Comparison of ENCODE assay signal across 24 mouse cellular contexts in genomic region chr1:169579572-169579971, GRCm38 (mm10). TPM values are rescaled to one million over a fixed set of nuclear protein-coding genes. Genes with fewer than 3 reads are reported as not detected.
DNase-seq lines count a peak whose midpoint lies in the region; ATAC-seq and TF ChIP-seq lines count a peak whose summit lies in the region.
"Had no signal": no experiment of that assay in that cellular context is flagged by ENCODE, and none has a peak within 500 bp of the region (broad histone marks: within the 10 kb centered on the region; RNA-seq: fewer than 3 reads in every experiment).

No protein-coding gene starts in this region.

- no peak overlapping the region for H3K9ac ChIP-seq in embryonic facial prominence, embryonic 14.5 days (ENCODE audit: low read depth, low read length)
- no peak overlapping the region for H3K9ac ChIP-seq in forebrain, embryonic 12.5 days

- peak; percentile 62 for ATAC-seq in embryonic facial prominence, embryonic 14.5 days (ENCODE audit: low read depth)
- ATAC-seq in forebrain, embryonic 12.5 days (ENCODE audit: low FRiP score), result no peak
- ATAC-seq: activated CD4-positive, CD25-positive, alpha-beta regulatory T cell, adult 4 months; CD4-positive, CD25-positive, alpha-beta regulatory T cell, adult 4 months; Patski had no signal

- intact Hi-C loops in heart, postnatal 10 days (cut with DNase I), result no loop called here

- no peaks in the 10 kb centered on the region for H3K4me1 ChIP-seq in embryonic facial prominence, embryonic 14.5 days (ENCODE audit: control insufficient read depth, insufficient read depth, low read length)
- no peaks in the 10 kb centered on the region for H3K4me1 ChIP-seq in embryonic facial prominence, embryonic 10.5 days
- no peaks in the 10 kb centered on the region for H3K4me1 ChIP-seq in forebrain, embryonic 12.5 days

- H3ac ChIP-seq in C2C12 (ENCODE audit: control insufficient read depth, insufficient read length, low read depth), result no peak overlapping the region

- H3K9me3 ChIP-seq in embryonic facial prominence, embryonic 14.5 days (ENCODE audit: control insufficient read depth, low read length), result no peaks in the 10 kb centered on the region
- H3K9me3 ChIP-seq in embryonic facial prominence, embryonic 10.5 days, result no peaks in the 10 kb centered on the region
- no peaks in the 10 kb centered on the region for H3K9me3 ChIP-seq in forebrain, embryonic 12.5 days
- H3K9me3 ChIP-seq: G1E had no signal

- H3K79me2 ChIP-seq in C2C12 (ENCODE audit: control insufficient read depth, insufficient read depth), result no peaks in the 10 kb centered on the region

- peak; percentile 16 for DNase-seq in embryonic facial prominence, embryonic 14.5 days (ENCODE audit: low spot score)
- no peak for DNase-seq in embryonic facial prominence, embryonic 10.5 days (ENCODE audit: low spot score)
- DNase-seq in 3T3-L1 (ENCODE audit: low read depth, low spot score) (peak; percentile 19), NIH3T3 (ENCODE audit: low read depth) (peak; percentile 26)
- DNase-seq in gastrocnemius, postnatal 25 days, result no peak
- DNase-seq in heart, postnatal 10 days, result no peak
- DNase-seq: adrenal gland, adult 2 months; adrenal gland, adult 8-10 months; adrenal gland, postnatal 10 days; adrenal gland, postnatal 14 days; adrenal gland, postnatal 25 days; adrenal gland, postnatal 36 days; B cell, adult 2 months; cerebellum, adult 11 months; cerebellum, adult 11-12 months; cerebellum, adult 18-20 months; cerebellum, adult 2 months; cerebellum, adult 8-10 months had no signal

- no peak overlapping the region for H3K4me3 ChIP-seq in embryonic facial prominence, embryonic 14.5 days (ENCODE audit: low read depth, low read length)
- H3K4me3 ChIP-seq in embryonic facial prominence, embryonic 10.5 days, result no peak overlapping the region
- no peak overlapping the region for H3K4me3 ChIP-seq in C2C12 (ENCODE audit: insufficient read depth, poor library complexity, severe bottlenecking)
- H3K4me3 ChIP-seq in forebrain, embryonic 12.5 days (replicated peaks), result no peak overlapping the region

- 53% methylated on average over 3 of the region's 3 CpGs for WGBS in embryonic facial prominence, embryonic 14.5 days
- WGBS in embryonic facial prominence, embryonic 10.5 days, result 71% methylated on average over 3 of the region's 3 CpGs
- 83% methylated on average over 3 of the region's 3 CpGs for WGBS in forebrain, embryonic 12.5 days

- H3K36me3 ChIP-seq in embryonic facial prominence, embryonic 14.5 days (ENCODE audit: control insufficient read depth, insufficient read depth, low read length), result no peaks in the 10 kb centered on the region
- H3K36me3 ChIP-seq in embryonic facial prominence, embryonic 10.5 days (replicated peaks), result no peaks in the 10 kb centered on the region
- H3K36me3 ChIP-seq in C2C12 (ENCODE audit: control insufficient read depth, insufficient read depth), result no peaks in the 10 kb centered on the region
- H3K36me3 ChIP-seq in forebrain, embryonic 12.5 days (replicated peaks), result no peaks in the 10 kb centered on the region
- H3K36me3 ChIP-seq: G1E had no signal

- H3K27me3 ChIP-seq in embryonic facial prominence, embryonic 14.5 days (replicated peaks; ENCODE audit: control insufficient read depth, insufficient read depth, low read length), result no peaks in the 10 kb centered on the region
- H3K27me3 ChIP-seq in embryonic facial prominence, embryonic 10.5 days (replicated peaks; ENCODE audit: low read depth, poor library complexity, severe bottlenecking), result no peaks in the 10 kb centered on the region
- H3K27me3 ChIP-seq in C2C12 (ENCODE audit: control insufficient read depth, insufficient read depth, insufficient read length), result no peaks in the 10 kb centered on the region
- H3K27me3 ChIP-seq in forebrain, embryonic 12.5 days, result no peaks in the 10 kb centered on the region

- no peak for TF ChIP-seq CTCF in C2C12 (IDR thresholded peaks at IDR 0.05; ENCODE audit: control insufficient read depth, insufficient read depth, insufficient read length)

- no peak overlapping the region for H3K27ac ChIP-seq in embryonic facial prominence, embryonic 14.5 days (replicated peaks; ENCODE audit: low read depth, low read length)
- no peak overlapping the region for H3K27ac ChIP-seq in embryonic facial prominence, embryonic 10.5 days (replicated peaks)
- no peak overlapping the region for H3K27ac ChIP-seq in forebrain, embryonic 12.5 days

- H3K79me3 ChIP-seq in C2C12 (ENCODE audit: low read depth), result no peaks in the 10 kb centered on the region

- no peak overlapping the region for H3K4me2 ChIP-seq in embryonic facial prominence, embryonic 14.5 days (ENCODE audit: low read depth, low read length)
- H3K4me2 ChIP-seq in forebrain, embryonic 12.5 days, result no peak overlapping the region

TF ChIP-seq in C2C12, 6 proteins besides CTCF, POLR2A, EP300 and RAD21:
- TF ChIP-seq FOSL1 (IDR thresholded peaks at IDR 0.05; ENCODE audit: insufficient read depth, low read length, poor library complexity, severe bottlenecking) (peak; percentile 24), MAX (IDR thresholded peaks at IDR 0.05) (no peak), USF1 (IDR thresholded peaks at IDR 0.05; ENCODE audit: low read depth) (no peak), MYOG (IDR thresholded peaks at IDR 0.05; ENCODE audit: control insufficient read depth, extremely low read depth, insufficient read length) (no peak), MYOD1 (IDR thresholded peaks at IDR 0.05; ENCODE audit: control insufficient read depth, insufficient read length, low read depth) (peak; percentile 81), CEBPB (IDR thresholded peaks at IDR 0.05; ENCODE audit: low read depth) (no peak)
TF ChIP-seq in C2C12: peak in this region for 2.

RNA-seq across cellular contexts. Expression of gene Nuf2, which starts 48.3 kb away (rescaled TPM):
- 41.1 and 48.7 TPM in 2 replicates for polyA plus RNA-seq in embryonic facial prominence, embryonic 14.5 days (2014; fragmentation: Nextera tagmentation; extraction: Ambion mirVana)
- polyA plus RNA-seq in embryonic facial prominence, embryonic 10.5 days (2016; fragmentation: Nextera tagmentation; extraction: Ambion mirVana), result 75.8 and 75.9 TPM in 2 replicates
- polyA plus RNA-seq in C2C12 (2012; fragmentation: generic; extraction: Trizol), result 29.8 TPM
- under 1 TPM; 0.54 to 0.70 TPM for total RNA-seq in gastrocnemius, postnatal 25 days (2021)
- 84.3 and 86.3 TPM in 2 replicates for polyA plus RNA-seq in forebrain, embryonic 12.5 days (2016; fragmentation: Nextera tagmentation; extraction: Ambion mirVana)
- 10 to 100 TPM; 11.0 to 12.2 TPM for total RNA-seq in heart, postnatal 10 days (2021)

Comparison
In these comparisons a context has a peak if more than half of its experiments do, and no peak if none do; other contexts are left out.
1. DNase-seq: peak in embryonic facial prominence, embryonic 14.5 days (single experiment), 3T3-L1 (single experiment) and NIH3T3 (single experiment); none in embryonic facial prominence, embryonic 10.5 days (single experiment), gastrocnemius, postnatal 25 days (single experiment) and heart, postnatal 10 days (0 of 2).